Mouse (Mus musculus): ENCODE results near the gene Rgs6.

GRCm38 (mm10) chr12:82774576-82774975, 186.5 kb downstream of the Rgs6 start:
- no peak for TF ChIP-seq CTCF (IDR thresholded peaks at IDR 0.05)
- TF ChIP-seq POLR2A (IDR thresholded peaks at IDR 0.05; ENCODE audit: insufficient read depth, low read depth, low read length): no peak
- no peak for TF ChIP-seq EP300 (IDR thresholded peaks at IDR 0.05; ENCODE audit: insufficient read depth, low read depth, low read length)

Measured in heart, adult 2 months (tissue).